Mouse (Mus musculus): ENCODE data around the gene Prickle1.

Prickle1 gene

GRCm38 (mm10) chr15:93548297-93548696 lies 47.4 kb downstream of the Prickle1 start:
- DNase-seq (ENCODE audit: low spot score) = no peak

DNA sequence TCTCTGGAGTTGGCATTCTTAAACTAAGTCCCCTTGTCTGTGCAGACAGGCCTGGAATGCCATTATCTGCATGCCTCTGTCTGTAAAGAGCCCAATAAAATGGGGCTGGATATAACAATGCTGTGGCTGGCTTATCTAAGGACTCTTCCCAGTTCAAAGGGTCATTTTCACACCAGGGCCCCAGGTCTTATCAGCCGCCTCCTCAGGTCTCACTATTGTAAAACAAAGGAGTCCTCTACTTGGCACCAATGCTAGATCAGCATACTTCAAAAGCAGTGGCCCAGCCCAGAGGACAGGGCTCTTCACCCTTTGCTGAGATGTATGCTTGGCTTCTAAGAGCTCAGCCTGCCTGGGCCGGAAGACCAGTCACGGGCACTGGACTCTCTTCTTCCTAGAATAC lies 56.3 kb downstream of the Prickle1 start:
- no peak for DNase-seq (ENCODE audit: low spot score)

- no peak for DNase-seq (ENCODE audit: low spot score)
Observed at GRCm38 (mm10) chr15:93538551-93539205, 57.0 kb downstream of the Prickle1 start.

DNA sequence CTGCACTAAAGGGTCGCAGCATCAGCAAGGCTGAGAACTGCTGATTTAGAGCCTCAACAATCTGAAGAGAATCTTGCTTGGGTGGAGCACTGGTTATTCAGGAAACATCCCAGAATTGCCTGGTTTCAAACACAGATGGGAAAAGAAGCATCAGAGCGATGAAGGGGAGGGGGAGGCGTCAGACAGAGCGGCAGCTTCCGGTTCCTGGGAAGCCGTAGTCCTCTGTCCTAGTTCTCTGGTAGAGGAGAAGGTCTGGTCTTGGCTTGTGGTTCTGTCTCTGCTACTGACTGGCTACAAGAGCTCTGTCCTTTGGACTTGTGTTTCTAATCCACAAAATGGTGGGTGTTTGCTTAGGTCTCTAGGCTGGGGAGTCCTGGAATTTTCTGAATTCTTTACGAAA lies 57.9 kb downstream of the Prickle1 start:
- DNase-seq (ENCODE audit: low spot score) = no peak

GRCm38 (mm10) chr15:93536191-93536590 lies 59.5 kb downstream of the Prickle1 start:
- DNase-seq (ENCODE audit: low spot score) = no peak

DNA sequence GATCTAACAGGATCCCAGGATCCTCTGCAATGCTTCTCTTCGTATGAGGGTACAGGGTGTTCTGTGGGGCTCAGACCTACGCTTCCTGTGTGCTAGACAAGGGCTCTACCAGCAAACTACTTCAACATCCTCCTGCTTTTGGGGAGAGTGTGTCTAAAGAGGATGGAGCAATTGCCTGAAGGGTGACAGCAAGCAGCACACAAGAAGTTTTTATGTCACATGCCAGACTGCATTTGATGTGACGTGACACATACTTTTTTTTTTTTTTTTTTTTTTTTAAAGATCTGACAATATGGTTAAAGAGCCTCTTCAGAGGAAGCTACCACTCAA lies 65.0 kb downstream of the Prickle1 start:
- no peak for DNase-seq (ENCODE audit: low spot score)

DNA sequence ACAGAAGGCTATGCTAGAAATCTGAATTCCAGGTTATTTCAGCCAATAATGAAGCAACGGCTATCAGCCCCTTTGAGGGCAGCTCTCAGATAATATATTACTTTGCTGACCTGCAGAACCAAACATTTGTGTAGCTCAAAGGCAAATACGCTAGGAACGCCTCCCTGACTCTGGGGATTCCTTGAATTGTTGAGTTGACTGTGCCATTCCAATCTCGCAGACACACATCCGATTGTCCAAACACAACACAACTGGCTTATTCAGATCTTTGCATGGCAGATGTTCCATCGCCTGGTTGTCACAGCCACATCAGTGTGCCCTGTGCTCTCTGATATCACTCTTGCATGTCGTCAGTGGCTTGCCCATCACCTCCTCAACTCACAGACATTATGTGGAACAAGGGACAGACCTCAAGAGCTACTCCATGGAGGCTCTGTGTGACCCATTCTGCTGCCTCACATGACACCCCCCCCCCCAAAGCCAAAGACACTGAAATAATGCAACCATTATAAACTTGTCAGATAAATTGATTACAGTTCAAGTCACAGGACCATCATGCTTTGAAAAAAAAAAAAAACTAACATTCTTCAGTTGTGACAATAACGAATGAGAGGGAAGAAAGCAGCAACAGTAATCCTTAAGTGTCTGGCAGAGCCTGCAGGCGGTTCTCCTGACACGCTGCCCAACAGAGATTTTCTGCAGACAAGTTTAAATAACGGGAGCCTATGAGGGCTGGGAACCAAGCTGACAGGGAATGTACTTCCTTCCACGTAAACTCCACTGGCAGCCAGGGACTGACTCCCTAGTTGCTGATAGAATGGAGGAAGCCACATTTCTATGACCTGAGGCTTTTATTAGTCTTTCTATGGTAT lies 65.6 kb downstream of the Prickle1 start:
- DNase-seq (ENCODE audit: low spot score) = no peak

GRCm38 (mm10) chr15:93525305-93525917 lies 70.3 kb downstream of the Prickle1 start:
- no peak for DNase-seq (ENCODE audit: low spot score)

DNA sequence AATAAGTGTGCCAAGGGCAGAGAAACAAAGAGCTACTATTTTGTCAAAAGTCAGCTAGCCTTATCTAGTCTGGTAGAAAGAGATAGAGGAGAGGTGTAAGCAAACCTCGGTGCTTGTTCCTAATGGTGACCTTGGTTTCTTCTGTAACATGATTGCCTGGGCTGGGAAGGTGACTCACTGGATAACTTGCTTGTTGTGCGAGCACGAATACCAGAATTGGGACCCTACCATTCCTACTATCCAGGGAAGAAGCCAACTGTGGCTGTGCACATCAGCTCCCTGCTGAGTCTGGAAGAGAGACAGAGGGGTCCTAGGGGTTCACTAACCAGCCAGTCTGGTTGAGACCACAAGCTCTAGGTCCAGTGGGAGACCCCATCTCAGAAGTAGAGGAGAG lies 73.9 kb downstream of the Prickle1 start:
- DNase-seq (ENCODE audit: low spot score) = no peak

- DNase-seq (ENCODE audit: low spot score) = no peak
Observed at GRCm38 (mm10) chr15:93521088-93521786, 74.5 kb downstream of the Prickle1 start.

DNA sequence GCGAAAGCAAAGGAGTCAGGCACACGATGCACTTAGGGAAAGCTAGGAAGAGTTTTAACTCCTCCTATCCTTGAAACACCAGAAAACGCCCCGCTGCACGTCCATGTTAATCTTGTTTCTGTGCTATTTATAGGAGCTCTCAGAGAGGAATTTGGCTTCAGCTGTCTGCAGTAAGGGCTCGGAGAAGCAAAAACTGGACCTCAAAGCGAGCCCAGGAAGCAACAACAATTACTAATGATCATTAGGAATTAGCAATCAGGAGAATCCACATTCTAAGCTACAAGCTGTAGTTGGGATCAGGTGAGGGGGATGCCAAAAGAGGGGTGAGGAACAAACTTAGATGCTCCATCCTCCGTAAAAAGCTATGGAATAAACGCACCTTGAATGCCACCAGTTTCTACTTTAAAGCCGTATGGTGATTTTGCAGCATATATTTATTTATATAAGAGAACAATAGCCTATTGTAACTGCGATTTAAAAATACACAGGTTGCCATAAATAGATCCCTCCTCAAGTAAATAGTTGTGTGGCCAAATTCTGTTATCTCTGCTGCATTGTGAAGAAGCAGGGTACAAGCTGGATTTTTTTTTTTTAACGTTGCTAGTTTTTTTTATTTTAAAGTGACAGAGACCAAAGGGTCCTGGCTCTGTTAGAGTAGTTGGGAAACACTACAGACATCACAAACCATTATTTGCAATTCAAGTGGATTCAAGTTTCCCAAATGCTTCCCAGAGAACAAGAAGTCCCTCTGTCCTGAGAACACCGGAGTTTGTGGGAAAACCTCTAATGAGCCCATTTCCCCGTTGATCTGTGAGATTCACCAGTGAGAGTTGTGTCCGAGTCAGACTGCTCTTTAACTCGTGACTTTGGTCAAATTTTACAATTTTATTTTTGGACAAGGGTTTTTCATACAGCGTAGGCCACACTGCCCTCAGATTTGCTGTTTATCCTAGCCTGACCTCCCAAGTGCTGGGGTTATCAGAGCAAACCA lies 75.6 kb downstream of the Prickle1 start:
- DNase-seq (ENCODE audit: low spot score) = no peak

- DNase-seq (ENCODE audit: low spot score) = no peak
Observed at GRCm38 (mm10) chr15:93518941-93519835, 76.5 kb downstream of the Prickle1 start.

DNA sequence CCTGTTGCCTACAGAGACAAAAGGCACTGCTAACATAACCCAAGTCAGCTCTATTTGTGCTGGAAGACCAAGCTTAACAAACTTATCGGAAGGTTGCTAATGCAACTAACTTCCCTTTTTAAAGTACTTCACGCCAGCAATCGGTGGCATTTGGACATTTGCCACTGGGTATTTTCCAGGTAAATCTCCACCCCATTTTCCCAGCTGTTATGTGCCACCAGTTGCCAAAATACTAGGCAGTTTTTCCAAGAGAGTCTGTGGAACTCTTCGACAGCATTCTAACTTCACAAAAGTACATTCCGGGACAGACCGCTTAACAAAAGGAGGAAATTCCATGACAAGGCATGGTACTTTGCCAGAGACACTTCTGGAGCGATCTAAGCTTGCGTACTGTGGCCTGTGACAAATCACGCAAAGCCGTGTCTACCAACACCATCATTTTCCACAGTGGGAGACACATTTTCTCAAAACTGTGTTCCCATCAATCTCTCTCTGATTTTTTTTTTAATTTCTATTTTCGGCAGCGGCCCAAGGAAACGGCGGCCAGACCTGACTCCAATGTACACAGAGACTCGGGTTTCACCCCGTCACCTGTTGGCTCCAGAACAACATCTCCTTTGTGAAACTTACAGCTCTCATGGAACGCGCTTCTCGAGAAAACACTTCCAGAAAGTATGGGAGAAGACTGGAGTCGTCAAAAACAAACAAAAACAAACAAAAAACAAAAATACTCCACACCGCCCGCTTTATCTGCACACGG lies 77.4 kb downstream of the Prickle1 start:
- no peak for DNase-seq (ENCODE audit: low spot score)

DNA sequence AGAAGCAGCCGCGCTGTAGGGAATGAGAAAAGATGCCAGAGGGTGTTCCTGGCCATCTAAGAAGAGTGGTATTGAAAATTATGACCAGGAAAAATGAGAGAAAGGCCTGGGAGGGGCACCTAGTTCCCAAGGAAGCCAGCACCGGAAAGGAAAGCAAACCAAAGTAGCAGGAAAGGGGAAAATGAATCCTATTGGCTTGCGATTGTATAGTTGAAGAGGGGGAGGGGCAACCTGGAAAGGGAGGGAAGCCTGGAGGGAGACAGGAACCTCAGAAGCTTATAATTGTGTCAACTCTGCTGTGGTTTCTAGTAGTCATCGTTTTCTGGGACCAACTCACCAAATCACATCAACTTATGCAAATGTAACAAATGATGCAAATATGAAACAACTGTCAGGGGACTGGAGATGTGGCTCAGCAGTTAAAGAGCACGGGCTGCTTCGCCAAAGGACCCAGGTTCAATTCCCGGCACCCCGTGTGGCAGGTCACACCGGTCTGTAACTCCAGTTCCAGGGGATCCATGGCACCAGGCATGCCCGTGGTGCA lies 78.6 kb downstream of the Prickle1 start:
- DNase-seq (ENCODE audit: low spot score) = no peak

GRCm38 (mm10) chr15:93515316-93515715 lies 80.4 kb downstream of the Prickle1 start:
- no peak for DNase-seq (ENCODE audit: low spot score)

- DNase-seq (ENCODE audit: low spot score) = no peak
Observed at GRCm38 (mm10) chr15:93513939-93514341, 81.8 kb downstream of the Prickle1 start.

DNA sequence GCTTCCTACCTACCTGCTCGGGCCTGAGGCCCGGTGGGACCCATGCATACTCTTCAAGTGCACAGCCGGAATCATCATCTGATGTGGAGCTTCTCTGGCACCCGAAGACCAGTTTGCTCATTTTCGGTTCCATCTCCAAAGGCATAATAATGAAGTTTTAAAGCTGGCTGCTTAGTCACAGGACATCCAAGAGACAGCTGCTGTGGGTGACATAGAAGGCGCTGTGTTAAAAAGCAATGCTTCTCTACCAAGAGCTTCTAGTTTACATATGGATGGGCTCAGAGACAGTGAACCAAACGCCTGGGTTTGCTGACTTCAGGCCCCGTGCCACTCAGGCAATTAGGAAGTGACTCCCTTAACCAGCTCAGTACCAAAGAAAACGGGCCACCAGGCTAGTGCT lies 83.3 kb downstream of the Prickle1 start:
- no peak for DNase-seq (ENCODE audit: low spot score)

GRCm38 (mm10) chr15:93510690-93511336 lies 84.9 kb downstream of the Prickle1 start:
- DNase-seq (ENCODE audit: low spot score) = no peak

- DNase-seq (ENCODE audit: low spot score) = no peak
Observed at GRCm38 (mm10) chr15:93504808-93505207, 90.9 kb downstream of the Prickle1 start.

Data from layer of hippocampus, adult 9-10 months (tissue).